Mouse (Mus musculus) cerebellum, postnatal 4 days (tissue): ENCODE measurements around the gene Ror1.

Experiments used
- DNase-seq, 2 experiments: peaks; one replicate each; pipeline ENCODE4 v3.0.0; 2022; ENCODE audit warnings: low spot score in 2 of 2, mixed read lengths in 1 of 2

Gene Ror1

GRCm38 (mm10) chr4:100214324-100215215, 119.0 kb downstream of the Ror1 start:
- DNase-seq, result peak in 1 of 2 experiments; percentile 17

- no peak for DNase-seq
Measured at GRCm38 (mm10) chr4:100216587-100216986, 121.0 kb downstream of the Ror1 start.

- DNase-seq, result peak in 1 of 2 experiments; percentile 63
Measured at GRCm38 (mm10) chr4:100219026-100219425, 123.4 kb downstream of the Ror1 start.

- DNase-seq, result peak in 1 of 2 experiments; percentile 19
Measured at GRCm38 (mm10) chr4:100219599-100219998, 124.0 kb downstream of the Ror1 start.

- DNase-seq, result peak in 1 of 2 experiments; percentile 25
Measured at GRCm38 (mm10) chr4:100221978-100222737, 126.6 kb downstream of the Ror1 start.

DNA sequence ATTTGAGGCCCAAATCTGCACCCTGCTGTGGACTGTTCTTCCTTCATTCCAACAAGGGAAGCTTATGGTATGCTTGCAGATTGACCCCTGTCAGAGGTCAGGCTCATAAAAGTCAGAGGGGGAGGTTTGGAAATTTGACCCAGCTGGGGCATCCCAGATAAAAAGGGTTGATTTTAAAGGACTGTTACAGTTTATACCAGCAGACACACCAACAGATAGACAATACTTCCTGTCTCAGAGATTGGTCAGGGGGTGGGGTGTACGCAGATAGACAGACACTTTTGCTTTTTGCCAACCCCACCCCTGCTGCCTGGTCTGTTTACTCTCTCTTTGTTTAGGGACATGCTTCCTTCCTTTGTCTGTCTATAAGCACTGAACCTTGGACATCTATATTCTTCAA, 127.9 kb downstream of the Ror1 start:
- no peak for DNase-seq

GRCm38 (mm10) chr4:100223965-100224364, 128.4 kb downstream of the Ror1 start:
- DNase-seq, result no peak

DNA sequence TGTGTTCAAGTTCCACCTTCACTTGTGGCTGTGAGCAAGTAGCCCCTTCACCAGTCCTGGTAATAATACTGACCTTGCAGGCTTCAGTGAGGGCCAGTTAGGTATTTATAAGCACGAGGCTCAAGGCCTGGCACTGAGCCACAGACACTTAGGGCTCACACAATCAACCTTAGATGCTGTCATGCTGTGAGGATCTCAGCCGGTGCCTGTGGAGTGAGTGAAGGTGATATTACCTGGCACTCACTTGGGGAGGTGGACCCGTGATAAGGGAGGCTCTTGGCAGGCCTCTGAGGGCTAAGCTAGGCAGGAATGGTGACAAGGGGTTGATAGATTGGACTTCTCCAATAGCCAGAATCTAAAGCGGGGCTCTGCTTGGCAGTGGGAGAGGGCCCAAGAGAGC, 131.0 kb downstream of the Ror1 start:
- no peak for DNase-seq

GRCm38 (mm10) chr4:100228106-100228505, 132.5 kb downstream of the Ror1 start:
- DNase-seq, result no peak

DNA sequence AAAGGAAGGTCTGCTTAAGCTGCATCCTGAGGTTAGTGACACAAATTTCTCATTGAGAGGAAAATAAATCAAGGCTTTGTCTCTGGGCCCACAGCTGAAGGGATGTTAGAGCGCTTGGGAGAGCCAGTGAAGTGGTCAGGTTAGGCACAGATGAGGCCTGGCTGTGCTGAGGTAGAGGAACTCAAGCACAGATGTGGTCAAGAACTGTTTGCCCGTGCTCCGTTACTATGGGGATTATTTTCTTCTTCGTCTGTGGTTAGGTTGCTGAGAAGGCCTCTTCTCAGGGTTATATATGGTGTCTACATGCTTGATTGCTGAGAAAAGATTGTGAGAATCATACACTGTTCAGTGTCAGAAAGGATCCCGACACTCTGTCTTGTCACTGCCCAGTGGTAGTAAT, 134.7 kb downstream of the Ror1 start:
- no peak for DNase-seq

GRCm38 (mm10) chr4:100230963-100231362, 135.4 kb downstream of the Ror1 start:
- DNase-seq, result no peak

- no peak for DNase-seq
Measured at GRCm38 (mm10) chr4:100231906-100232305, 136.3 kb downstream of the Ror1 start.

DNA sequence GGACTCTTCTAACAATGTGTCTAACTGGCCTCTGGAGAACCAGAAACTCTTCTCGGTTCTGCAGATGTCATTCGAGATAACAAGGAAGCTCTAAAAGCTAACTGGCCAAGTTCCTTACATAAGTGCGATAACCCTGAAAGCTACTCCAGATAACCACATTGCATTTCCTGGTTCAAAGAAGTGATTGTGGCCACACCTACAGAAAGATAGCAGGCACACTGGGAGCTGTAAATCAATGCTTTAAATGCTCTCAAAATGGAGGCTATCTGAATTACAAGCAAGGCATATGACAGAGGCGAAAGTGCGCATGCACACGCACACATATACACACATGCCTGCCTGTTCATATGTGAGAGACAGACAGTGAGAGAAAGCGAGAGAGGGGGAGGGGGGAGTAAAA, 136.9 kb downstream of the Ror1 start:
- no peak for DNase-seq

GRCm38 (mm10) chr4:100233770-100234169, 138.2 kb downstream of the Ror1 start:
- no peak for DNase-seq

DNA sequence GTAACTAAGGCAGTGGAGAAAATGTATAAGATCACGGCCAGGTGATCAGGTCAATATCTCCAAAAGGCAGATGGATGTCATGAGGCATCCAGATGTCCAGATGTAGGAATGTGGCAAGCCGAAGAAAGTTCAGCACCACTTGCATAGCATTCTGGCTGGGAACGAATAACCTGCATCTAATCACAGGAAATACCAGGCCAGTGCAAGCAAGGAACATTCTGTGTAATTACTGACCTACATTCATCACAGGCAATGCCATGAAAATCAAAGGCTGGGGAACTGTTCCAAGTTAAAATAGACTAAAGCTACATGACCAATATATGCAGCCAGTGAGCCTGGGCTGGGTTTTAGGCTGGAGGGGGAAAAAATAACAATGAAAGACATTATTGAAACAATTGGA, 140.7 kb downstream of the Ror1 start:
- no peak for DNase-seq

- no peak for DNase-seq
Measured at GRCm38 (mm10) chr4:100242061-100242756, 146.6 kb downstream of the Ror1 start.

DNA sequence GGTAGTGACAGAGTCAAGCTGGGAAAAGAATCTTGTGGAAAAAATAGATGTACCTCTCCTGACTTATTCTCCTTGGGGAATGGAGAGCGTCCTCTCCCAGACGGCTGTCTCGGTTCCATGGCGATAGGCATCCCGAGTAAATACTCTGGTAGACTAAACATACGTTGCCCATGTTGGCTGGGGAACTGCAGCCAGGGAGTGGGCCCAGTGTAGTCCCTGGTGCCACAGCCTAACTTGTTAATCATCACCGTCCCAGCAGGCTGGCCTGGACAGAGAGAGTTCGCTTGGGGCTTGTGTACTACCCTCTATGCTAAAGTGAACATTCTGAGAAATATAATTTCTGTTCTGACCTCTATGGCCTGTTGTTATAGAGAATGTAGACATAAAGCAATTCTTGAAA, 148.7 kb downstream of the Ror1 start:
- no peak for DNase-seq

GRCm38 (mm10) chr4:100244701-100245100, 149.1 kb downstream of the Ror1 start:
- DNase-seq, result no peak

- DNase-seq, result no peak
Measured at GRCm38 (mm10) chr4:100247826-100248225, 152.2 kb downstream of the Ror1 start.

DNA sequence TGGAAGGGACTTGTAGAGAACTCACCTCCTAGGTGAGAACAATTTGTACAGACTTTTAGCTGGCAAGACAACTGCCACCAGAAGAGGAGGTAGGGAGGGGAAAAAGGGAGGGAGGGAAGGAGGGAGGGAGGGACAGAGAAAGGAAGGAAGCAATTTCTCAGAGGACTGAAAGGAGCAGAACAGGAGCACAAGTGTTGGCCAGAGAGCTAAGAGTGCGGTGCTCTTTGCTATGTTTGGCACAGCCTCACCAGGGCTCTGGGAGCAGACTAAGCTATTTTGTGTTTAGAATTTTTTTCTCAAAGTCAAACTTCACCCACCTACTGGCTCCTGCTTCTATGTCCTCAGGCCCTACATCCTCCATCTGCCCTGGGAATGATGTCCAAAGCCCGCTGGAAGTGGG, 152.7 kb downstream of the Ror1 start:
- DNase-seq, result no peak

DNA sequence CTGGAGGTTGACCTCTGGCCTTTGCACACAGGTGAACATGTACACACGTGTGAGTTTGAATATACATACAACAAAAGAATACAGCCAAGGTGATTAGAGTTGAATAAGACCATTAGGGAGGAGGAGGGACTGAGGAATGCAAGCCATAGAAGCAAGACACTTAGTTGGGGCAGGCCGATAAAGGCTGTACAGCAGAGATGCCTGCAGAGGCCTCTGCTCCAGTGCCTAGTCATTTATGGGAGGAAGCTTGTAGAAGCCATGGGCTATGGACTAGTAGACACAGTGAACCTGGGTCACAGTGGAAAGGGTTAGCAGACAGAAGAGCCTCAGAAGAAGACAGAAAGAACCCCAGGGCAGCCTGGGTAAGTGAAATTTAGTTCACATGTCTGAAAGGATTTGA, 155.7 kb downstream of the Ror1 start:
- DNase-seq, result no peak

DNA sequence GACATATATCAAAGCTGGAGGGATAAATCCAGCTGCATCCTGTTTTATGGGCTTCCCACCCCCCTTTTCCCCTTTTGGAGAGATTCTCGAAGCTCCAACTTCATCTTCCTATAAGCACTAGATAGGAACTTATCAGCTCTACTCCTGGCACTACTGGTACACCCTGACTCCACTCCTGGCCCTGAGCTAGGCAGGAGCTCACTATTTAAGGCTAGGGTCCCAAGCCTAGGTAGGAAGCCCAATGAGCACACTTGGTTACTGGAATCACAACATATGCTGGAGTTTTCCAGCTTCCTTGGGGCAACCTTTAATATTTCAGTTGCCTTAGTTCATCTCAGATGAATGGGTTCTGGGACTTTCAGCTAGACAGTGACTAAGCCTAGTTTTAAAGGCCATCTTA, 156.5 kb downstream of the Ror1 start:
- no peak for DNase-seq
